In genomic region chr14:7999030-7999429, GRCm38 (mm10) we compare ENCODE assay signal across 35 mouse cellular contexts. TPM values are rescaled to one million over a fixed set of nuclear protein-coding genes. Genes with fewer than 3 reads are reported as not detected.
DNase-seq lines count a peak whose midpoint lies in the region; ATAC-seq and TF ChIP-seq lines count a peak whose summit lies in the region.
"Had no signal": no experiment of that assay in that cellular context is flagged by ENCODE, and none has a peak within 500 bp of the region (broad histone marks: within the 10 kb centered on the region; RNA-seq: fewer than 3 reads in every experiment).

No protein-coding gene starts in this region.

- no peak overlapping the region for H3K4me2 ChIP-seq in limb, embryonic 15.5 days
- H3K4me2 ChIP-seq in myocyte (ENCODE audit: low read depth) = peak overlapping the region; percentile 43
- H3K4me2 ChIP-seq in stomach, postnatal 0 days (replicated peaks; ENCODE audit: low read depth) = no peak overlapping the region
- H3K4me2 ChIP-seq: forebrain, embryonic 12.5 days; forebrain, embryonic 15.5 days; heart, embryonic 13.5 days; hindbrain, embryonic 14.5 days had no signal

- H3K4me1 ChIP-seq in limb, embryonic 15.5 days = peaks cover 18% of the 10 kb centered on the region
- H3K4me1 ChIP-seq in limb, embryonic 10.5 days = peaks cover 32% of the 10 kb centered on the region
- H3K4me1 ChIP-seq in stomach, postnatal 0 days (replicated peaks; ENCODE audit: control insufficient read depth, insufficient read depth) = no peaks in the 10 kb centered on the region
- H3K4me1 ChIP-seq in forebrain, embryonic 10.5 days = peaks cover 29% of the 10 kb centered on the region

- no peak for TF ChIP-seq CTCF in stomach, postnatal 0 days (IDR thresholded peaks at IDR 0.05; ENCODE audit: low read depth)
- TF ChIP-seq CTCF in layer of hippocampus, adult 2 months (conservative IDR thresholded peaks at IDR 0.05) = no peak

- peaks cover 40% of the 10 kb centered on the region for H3K27me3 ChIP-seq in limb, embryonic 15.5 days
- H3K27me3 ChIP-seq in limb, embryonic 10.5 days (ENCODE audit: low read depth, poor library complexity, severe bottlenecking) = peaks cover 56% of the 10 kb centered on the region
- no peaks in the 10 kb centered on the region for H3K27me3 ChIP-seq in myocyte (ENCODE audit: control insufficient read depth, insufficient read depth, insufficient read length)
- no peaks in the 10 kb centered on the region for H3K27me3 ChIP-seq in stomach, postnatal 0 days (ENCODE audit: control insufficient read depth, insufficient read depth, low read length)
- peaks cover 49% of the 10 kb centered on the region for H3K27me3 ChIP-seq in forebrain, embryonic 10.5 days (ENCODE audit: poor library complexity, severe bottlenecking)

- no peaks in the 10 kb centered on the region for H3K9me3 ChIP-seq in limb, embryonic 15.5 days
- H3K9me3 ChIP-seq in limb, embryonic 10.5 days (replicated peaks) = no peaks in the 10 kb centered on the region
- H3K9me3 ChIP-seq in stomach, postnatal 0 days (ENCODE audit: control insufficient read depth, low read length) = no peaks in the 10 kb centered on the region
- H3K9me3 ChIP-seq in forebrain, embryonic 10.5 days = no peaks in the 10 kb centered on the region
- H3K9me3 ChIP-seq: forebrain, embryonic 12.5 days; forebrain, embryonic 15.5 days; G1E; heart, embryonic 10.5 days; heart, embryonic 13.5 days had no signal

- no peak for TF ChIP-seq POLR2A in myocyte (IDR thresholded peaks at IDR 0.05; ENCODE audit: insufficient read length, low read depth)

- H3K36me3 ChIP-seq in limb, embryonic 15.5 days = no peaks in the 10 kb centered on the region
- H3K36me3 ChIP-seq in limb, embryonic 10.5 days = no peaks in the 10 kb centered on the region
- no peaks in the 10 kb centered on the region for H3K36me3 ChIP-seq in myocyte (ENCODE audit: control insufficient read depth, insufficient read depth)
- no peaks in the 10 kb centered on the region for H3K36me3 ChIP-seq in stomach, postnatal 0 days (ENCODE audit: control insufficient read depth, insufficient read depth, low read length)
- H3K36me3 ChIP-seq in forebrain, embryonic 10.5 days (replicated peaks) = no peaks in the 10 kb centered on the region
- H3K36me3 ChIP-seq: forebrain, embryonic 12.5 days; forebrain, embryonic 15.5 days; G1E; heart, embryonic 10.5 days; heart, embryonic 13.5 days had no signal

- WGBS in limb, embryonic 15.5 days = 63% methylated on average over 3 of the region's 3 CpGs
- WGBS in limb, embryonic 10.5 days = 82% methylated on average over 3 of the region's 3 CpGs
- 64% methylated on average over 3 of the region's 3 CpGs for WGBS in stomach, postnatal 0 days
- WGBS in forebrain, embryonic 10.5 days = 83% methylated on average over 3 of the region's 3 CpGs

- peak; percentile 86 for TF ChIP-seq EP300 in stomach, postnatal 0 days (optimal IDR thresholded peaks at IDR 0.05)

- H3K27ac ChIP-seq in limb, embryonic 15.5 days = peak overlapping the region; percentile 22; the same call in 1 of the 2 replicates
- no peak overlapping the region for H3K27ac ChIP-seq in limb, embryonic 10.5 days
- H3K27ac ChIP-seq in stomach, postnatal 0 days (replicated peaks) = peak overlapping the region; percentile 77; the same call in 1 of the 2 replicates
- H3K27ac ChIP-seq in layer of hippocampus, adult 2 months = no peak overlapping the region
- no peak overlapping the region for H3K27ac ChIP-seq in forebrain, embryonic 10.5 days
- H3K27ac ChIP-seq: forebrain, embryonic 12.5 days; forebrain, embryonic 15.5 days; heart, adult 2 months; heart, embryonic 10.5 days; heart, embryonic 13.5 days; hindbrain, embryonic 14.5 days; hindbrain, postnatal 0 days had no signal

- no peak overlapping the region for H3ac ChIP-seq in myocyte (ENCODE audit: control insufficient read depth, insufficient read length)

- ATAC-seq in limb, embryonic 15.5 days (ENCODE audit: insufficient number of reproducible peaks, low FRiP score, low TSS enrichment, low read depth) = no peak
- peak; percentile 53; the same call in 1 of the 2 replicates for ATAC-seq in stomach, postnatal 0 days (ENCODE audit: low FRiP score, low TSS enrichment)
- no peak for ATAC-seq in megakaryocyte, adult 5-6 weeks (ENCODE audit: poor library complexity, severe bottlenecking)
- ATAC-seq: activated CD4-positive, CD25-positive, alpha-beta regulatory T cell, adult 4 months; forebrain, embryonic 15.5 days; hindbrain, postnatal 0 days; inflammation-experienced regulatory T-cells, adult 6 months had no signal

- H3K4me3 ChIP-seq in limb, embryonic 15.5 days = no peak overlapping the region
- H3K4me3 ChIP-seq in limb, embryonic 10.5 days = no peak overlapping the region
- no peak overlapping the region for H3K4me3 ChIP-seq in myocyte
- no peak overlapping the region for H3K4me3 ChIP-seq in stomach, postnatal 0 days (ENCODE audit: low read depth, low read length)
- no peak overlapping the region for H3K4me3 ChIP-seq in layer of hippocampus, adult 2 months
- no peak overlapping the region for H3K4me3 ChIP-seq in forebrain, embryonic 10.5 days
- H3K4me3 ChIP-seq: forebrain, embryonic 12.5 days; forebrain, embryonic 15.5 days; heart, adult 2 months; heart, embryonic 10.5 days; heart, embryonic 13.5 days had no signal

- DNase-seq in limb, embryonic 10.5 days (ENCODE audit: low spot score) = no peak
- DNase-seq in MN1 (ENCODE audit: low spot score) = peak; percentile 31
- DNase-seq in stomach, postnatal 0 days (ENCODE audit: low spot score) = no peak
- DNase-seq in layer of hippocampus, adult 2 months (ENCODE audit: low spot score in 2 of 2) = no peak
- no peak for DNase-seq in forebrain, embryonic 10.5 days (ENCODE audit: extremely low spot score, low spot score)
- DNase-seq: adrenal gland, adult 8-10 months; adrenal gland, postnatal 25 days; cerebellum, adult 11-12 months; cerebellum, adult 8-10 months; cerebellum, postnatal 10 days; cerebellum, postnatal 36 days; embryo, embryonic 11 days; gastrocnemius, postnatal 10 days; gastrocnemius, postnatal 36 days; heart, adult 2 months; heart, postnatal 14 days; heart, postnatal 4 days had no signal

- H3K9ac ChIP-seq in limb, embryonic 15.5 days = no peak overlapping the region
- no peak overlapping the region for H3K9ac ChIP-seq in stomach, postnatal 0 days (ENCODE audit: low read length)
- H3K9ac ChIP-seq: forebrain, embryonic 12.5 days; forebrain, embryonic 15.5 days; heart, embryonic 13.5 days; hindbrain, embryonic 14.5 days had no signal

- H3K79me2 ChIP-seq in myocyte (ENCODE audit: control insufficient read depth, insufficient read depth) = no peaks in the 10 kb centered on the region

TF ChIP-seq in myocyte, 11 proteins besides CTCF, POLR2A, EP300 and RAD21:
- TF ChIP-seq MYOD1 (IDR thresholded peaks at IDR 0.05; ENCODE audit: control insufficient read depth in 1 of 3, insufficient read length in 2 of 3, low read depth in 2 of 3) = peak in 2 of 3 experiments; percentile 35 to 74
- TF ChIP-seq SRF (IDR thresholded peaks at IDR 0.05; ENCODE audit: control insufficient read depth, insufficient read length, low read depth) = no peak

RNA-seq across cellular contexts. Expression of gene Abhd6, which starts 3.7 kb away (rescaled TPM):
- 33.7 and 34.7 TPM in 2 replicates for polyA plus RNA-seq in limb, embryonic 15.5 days (2015; fragmentation: Nextera tagmentation; extraction: Ambion mirVana)
- polyA plus RNA-seq in limb, embryonic 10.5 days (2016; fragmentation: Nextera tagmentation; extraction: Ambion mirVana) = 13.8 and 20.9 TPM in 2 replicates
- 10.5 TPM for polyA plus RNA-seq in myocyte (2012; fragmentation: generic; extraction: Trizol)
- polyA plus RNA-seq in stomach, postnatal 0 days (2015; fragmentation: Nextera tagmentation; extraction: Ambion mirVana) = 90.2 and 91.7 TPM in 2 replicates
- 10 to 100 TPM; 77.1 to 78.0 TPM for total RNA-seq in layer of hippocampus, adult 2 months (2021)
- polyA plus RNA-seq in forebrain, embryonic 10.5 days (2016; fragmentation: Nextera tagmentation; extraction: Ambion mirVana) = 18.6 and 20.2 TPM in 2 replicates
- total RNA-seq in megakaryocyte, adult 5-6 weeks (2015) = 0.80 and 1.5 TPM in 2 replicates
- 0.66 TPM in 1 of 2 replicates, not detected in the other for total RNA-seq in megakaryocyte, adult 5-6 weeks (2017)
- total RNA-seq: G1E had no signal
- polyA plus RNA-seq: G1E had no signal

RNA-seq across cellular contexts. Expression of gene Dnase1l3, which starts 4.7 kb away (rescaled TPM):
- polyA plus RNA-seq in limb, embryonic 15.5 days (2015; fragmentation: Nextera tagmentation; extraction: Ambion mirVana) = 6.7 and 7.0 TPM in 2 replicates
- not detected in 2 replicates for polyA plus RNA-seq in limb, embryonic 10.5 days (2016; fragmentation: Nextera tagmentation; extraction: Ambion mirVana)
- polyA plus RNA-seq in myocyte (2012; fragmentation: generic; extraction: Trizol) = 0.86 TPM
- polyA plus RNA-seq in stomach, postnatal 0 days (2015; fragmentation: Nextera tagmentation; extraction: Ambion mirVana) = 3.7 and 3.8 TPM in 2 replicates
- total RNA-seq in layer of hippocampus, adult 2 months (2021) = not detected
- polyA plus RNA-seq in forebrain, embryonic 10.5 days (2016; fragmentation: Nextera tagmentation; extraction: Ambion mirVana) = not detected in 2 replicates
- 0.02 and 0.07 TPM in 2 replicates for total RNA-seq in megakaryocyte, adult 5-6 weeks (2015)
- total RNA-seq in megakaryocyte, adult 5-6 weeks (2017) = not detected in 2 replicates
- total RNA-seq: gastrocnemius, postnatal 36 days; heart, postnatal 4 days; hindbrain, postnatal 0 days had no signal
- polyA plus RNA-seq: forebrain, embryonic 12.5 days; G1E; heart, embryonic 10.5 days had no signal

RNA-seq across cellular contexts. Expression of gene Gm45521, which starts 41.9 kb away (rescaled TPM):
- polyA plus RNA-seq in limb, embryonic 15.5 days (2015; fragmentation: Nextera tagmentation; extraction: Ambion mirVana) = not detected in 2 replicates
- not detected in 2 replicates for polyA plus RNA-seq in limb, embryonic 10.5 days (2016; fragmentation: Nextera tagmentation; extraction: Ambion mirVana)
- polyA plus RNA-seq in myocyte (2012; fragmentation: generic; extraction: Trizol) = not detected
- polyA plus RNA-seq in stomach, postnatal 0 days (2015; fragmentation: Nextera tagmentation; extraction: Ambion mirVana) = not detected in 2 replicates
- not detected for total RNA-seq in layer of hippocampus, adult 2 months (2021)
- polyA plus RNA-seq in forebrain, embryonic 10.5 days (2016; fragmentation: Nextera tagmentation; extraction: Ambion mirVana) = 0.22 and 0.32 TPM in 2 replicates
- total RNA-seq in megakaryocyte, adult 5-6 weeks (2015) = not detected in 2 replicates
- not detected in 2 replicates for total RNA-seq in megakaryocyte, adult 5-6 weeks (2017)
- total RNA-seq: adrenal gland, adult 8-10 months; adrenal gland, postnatal 25 days; CH12.LX; G1E; gastrocnemius, postnatal 10 days; gastrocnemius, postnatal 36 days; heart, adult 2 months; heart, postnatal 14 days; heart, postnatal 4 days; hindbrain, postnatal 0 days had no signal
- polyA plus RNA-seq: activated CD4-positive, CD25-positive, alpha-beta regulatory T cell, adult 4 months; cortical plate, adult 2 months; embryonic facial prominence, embryonic 11.5 days; embryonic facial prominence, embryonic 14.5 days; forebrain, embryonic 12.5 days; forebrain, embryonic 15.5 days; G1E; heart, adult 2 months; heart, embryonic 13.5 days; heart, embryonic 16.5 days; hindbrain, embryonic 11.5 days; inflammation-experienced regulatory T-cells, adult 6 months had no signal

Comparison
In these comparisons a context has a peak if more than half of its experiments do, and no peak if none do; other contexts are left out.
1. H3K27ac ChIP-seq: peak in limb, embryonic 15.5 days (single experiment) and stomach, postnatal 0 days (single experiment); none in limb, embryonic 10.5 days (single experiment), layer of hippocampus, adult 2 months (single experiment) and forebrain, embryonic 10.5 days (single experiment).